ENCODE assay signal across 20 mouse cellular contexts in genomic region chr1:166803928-166804327, GRCm38 (mm10).
"Had no signal": no experiment of that assay in that cellular context is flagged by ENCODE, and none has a peak within 500 bp of the region (broad histone marks: within the 10 kb centered on the region; RNA-seq: fewer than 3 reads in every experiment).

No protein-coding gene starts in this region.

- H3K36me3 ChIP-seq: lung, embryonic 15.5 days; midbrain, embryonic 13.5 days; midbrain, embryonic 15.5 days; neural tube, embryonic 13.5 days; neural tube, embryonic 15.5 days had no signal

- H3K27me3 ChIP-seq: lung, embryonic 15.5 days; megakaryocyte, embryonic 14.5 days; midbrain, embryonic 13.5 days; midbrain, embryonic 15.5 days; neural tube, embryonic 13.5 days; neural tube, embryonic 15.5 days had no signal

- H3K4me3 ChIP-seq: lung, embryonic 15.5 days; megakaryocyte, embryonic 14.5 days; midbrain, embryonic 13.5 days; midbrain, embryonic 15.5 days; neural tube, embryonic 13.5 days; neural tube, embryonic 15.5 days had no signal

- ATAC-seq: lung, postnatal 0 days; midbrain, embryonic 13.5 days; midbrain, embryonic 15.5 days had no signal

- H3K4me1 ChIP-seq: lung, embryonic 15.5 days; midbrain, embryonic 13.5 days; midbrain, embryonic 15.5 days had no signal

- H3K9ac ChIP-seq: lung, embryonic 15.5 days; midbrain, embryonic 13.5 days; midbrain, embryonic 15.5 days; neural tube, embryonic 13.5 days; neural tube, embryonic 15.5 days had no signal

- H3K27ac ChIP-seq: lung, embryonic 15.5 days; macrophage; midbrain, embryonic 13.5 days; midbrain, embryonic 15.5 days; neural tube, embryonic 13.5 days; neural tube, embryonic 15.5 days had no signal

- H3K9me3 ChIP-seq: lung, embryonic 15.5 days; megakaryocyte, embryonic 14.5 days; midbrain, embryonic 13.5 days; midbrain, embryonic 15.5 days; neural tube, embryonic 13.5 days; neural tube, embryonic 15.5 days had no signal

- H3K4me2 ChIP-seq: lung, embryonic 15.5 days; midbrain, embryonic 11.5 days; midbrain, embryonic 13.5 days; midbrain, embryonic 15.5 days; neural tube, embryonic 13.5 days; neural tube, embryonic 15.5 days had no signal

- DNase-seq: lung, adult 2 months; lung, postnatal 14 days; lung, postnatal 36 days; retina, postnatal 1 day; right cerebral cortex, adult 18-20 months; right cerebral cortex, postnatal 25 days; right cerebral cortex, postnatal 4 days; spleen, adult 18-20 months; thymus, adult 2 months; thymus, postnatal 25 days; thymus, postnatal 4 days had no signal
